Mouse (Mus musculus) neural tube, embryonic 14.5 days (tissue): ENCODE data around the gene Meis1. TPM values are rescaled to one million over a fixed set of nuclear protein-coding genes. Genes with fewer than 3 reads are reported as not detected.

Source experiments
- ATAC-seq: fragments of 200-750 bp; cut with Nextera tagmentation; 2 replicates; pipeline ENCODE4 v1.8.0; 2017; ENCODE audit warnings: low read depth, mild to moderate bottlenecking, moderate TSS enrichment, moderate library complexity
- H3K27ac ChIP-seq: fragments of 300-500 bp; sonication (generic); 2 replicates; pipeline ENCODE4 v1.5.1; 2014; ENCODE audit warnings: low read depth, mild to moderate bottlenecking, control low read depth, low read length, moderate library complexity, mixed read lengths
- H3K27me3 ChIP-seq: fragments of 300-500 bp; sonication (generic); 2 replicates; pipeline ENCODE4 v1.6.1; 2014; ENCODE audit warnings: low read length; ENCODE audit not compliant: control insufficient read depth, insufficient read depth
- H3K36me3 ChIP-seq: fragments of 300-500 bp; sonication (generic); 2 replicates; pipeline ENCODE4 v1.6.1; 2014; ENCODE audit warnings: low read length, mixed read lengths; ENCODE audit not compliant: control insufficient read depth, insufficient read depth
- H3K4me1 ChIP-seq: fragments of 300-500 bp; sonication (generic); 2 replicates; pipeline ENCODE4 v1.6.1; 2014; ENCODE audit warnings: low read length; ENCODE audit not compliant: control insufficient read depth, insufficient read depth
- H3K4me2 ChIP-seq: fragments of 300-500 bp; sonication (generic); 2 replicates; pipeline ENCODE4 v1.6.1; 2014; ENCODE audit warnings: mild to moderate bottlenecking, low read depth, low read length, control low read depth
- H3K4me3 ChIP-seq: fragments of 300-500 bp; sonication (generic); 2 replicates; pipeline ENCODE4 v1.5.1; 2014; ENCODE audit warnings: low read depth, low read length, control low read depth, mixed read lengths
- H3K9ac ChIP-seq: fragments of 300-500 bp; sonication (generic); replicated peaks from 2 replicates; pipeline ENCODE4 v1.6.1; 2014; ENCODE audit warnings: low read depth, mild to moderate bottlenecking, control low read depth, low read length, mixed read lengths
- H3K9me3 ChIP-seq: fragments of 300-500 bp; sonication (generic); 2 replicates; pipeline ENCODE4 v1.6.1; 2016; ENCODE audit warnings: low read length; ENCODE audit not compliant: control insufficient read depth
- whole genome bisulfite sequencing: fragments of 180-500 bp; shearing (Covaris S2); extraction: QIAGEN DNeasy Blood & Tissue Kit; methylation state at CpG from one replicate; pipeline ENCODE4 v1.1.7; 2014; 5-methylcytosine and 5-hydroxymethylcytosine counted together
- polyA plus RNA-seq: library from polyadenylated mRNA; unstranded; fragments of >200 nt; fragmentation: Nextera tagmentation; extraction: Ambion mirVana; gene quantifications from 2 replicates; pipeline ENCODE4 v1.2.1, GENCODE M21; 2014

The Meis1 gene
- polyA plus RNA-seq, 1 experiment from 2014 or later, result 170 TPM

GRCm38 (mm10) chr11:19022576-19022975 lies 3.8 kb upstream of the Meis1 start:
- peaks cover 11% of the 10 kb centered on the region for H3K4me1 ChIP-seq
- H3K4me2 ChIP-seq, result no peak overlapping the region; the same call in 1 of the 2 replicates
- 18% methylated on average over 2 of the region's 2 CpGs for WGBS
- H3K27me3 ChIP-seq, result no peaks in the 10 kb centered on the region
- no peak overlapping the region for H3K9ac ChIP-seq
- no peaks in the 10 kb centered on the region for H3K36me3 ChIP-seq
- no peak overlapping the region for H3K4me3 ChIP-seq
- no peak overlapping the region for H3K27ac ChIP-seq
- no peak for ATAC-seq
- no peaks in the 10 kb centered on the region for H3K9me3 ChIP-seq

DNA sequence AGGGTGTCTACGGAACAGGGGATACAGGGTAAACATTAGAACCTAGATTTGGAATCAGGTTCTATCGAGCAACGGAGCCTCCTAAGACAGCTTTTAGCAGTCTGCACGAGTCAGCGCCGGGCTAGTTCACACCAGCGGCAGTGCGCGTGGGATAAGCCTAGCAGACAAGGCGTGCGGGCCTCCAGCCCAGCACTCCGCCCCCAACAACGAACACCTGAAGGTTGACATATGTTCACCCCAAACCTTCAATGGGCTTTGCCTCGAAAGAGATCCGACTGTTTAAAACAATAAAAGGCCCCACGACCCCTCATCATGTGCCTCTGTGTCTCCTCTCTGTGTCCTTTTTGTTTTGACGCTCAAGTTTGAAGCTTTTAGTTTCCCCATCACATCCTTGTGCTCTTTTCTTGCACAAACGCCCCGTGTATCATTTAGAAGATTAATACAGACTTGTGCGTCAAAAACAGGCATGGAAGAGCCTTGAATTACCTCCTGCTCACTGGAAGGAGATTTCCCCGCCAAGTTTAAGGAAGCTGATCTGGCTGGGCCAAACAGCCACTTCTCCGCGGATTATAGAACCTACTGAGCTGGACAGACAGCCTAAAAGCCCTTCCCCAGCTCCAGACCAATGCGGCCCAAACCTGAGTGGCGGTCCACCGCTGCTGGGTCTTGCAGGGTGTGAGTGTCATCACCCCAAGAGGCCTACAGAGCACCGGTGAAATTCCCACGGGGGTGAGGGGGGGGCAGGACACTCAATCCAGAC lies 2.3 kb upstream of the Meis1 start:
- no peaks in the 10 kb centered on the region for H3K9me3 ChIP-seq
- no peaks in the 10 kb centered on the region for H3K27me3 ChIP-seq
- H3K27ac ChIP-seq, result peak overlapping the region; percentile 100
- 2% methylated on average over 28 of the region's 28 CpGs for WGBS
- H3K4me3 ChIP-seq, result peak overlapping the region; percentile 75
- H3K9ac ChIP-seq, result peak overlapping the region; percentile 60
- peaks cover 9% of the 10 kb centered on the region for H3K4me1 ChIP-seq
- no peaks in the 10 kb centered on the region for H3K36me3 ChIP-seq
- peak overlapping the region; percentile 96 for H3K4me2 ChIP-seq
- peak; percentile 22; the same call in 1 of the 2 replicates for ATAC-seq

- WGBS, result under 1% methylated on average over 25 of the region's 25 CpGs
- Histone ChIP-seq H3K27me3 (no peaks in the 10 kb centered on the region), H3K36me3 (0 out of 2 replicates have a peak, but pooled peaks cover 2% of the 10 kb centered on the region), H3K4me3 (peak overlapping the region; percentile 75), H3K4me2 (peak overlapping the region; percentile 96), H3K9ac (peak overlapping the region; percentile 99), H3K9me3 (no peaks in the 10 kb centered on the region), H3K4me1 (peaks cover 9% of the 10 kb centered on the region), H3K27ac (peak overlapping the region; percentile 100)
- ATAC-seq, result peak; percentile 89
These were observed 1.6 kb upstream of the Meis1 start for GRCm38 (mm10) chr11:19020371-19020824.

GRCm38 (mm10) chr11:19019204-19020171 lies 703 bp upstream of the Meis1 start:
- H3K9me3 ChIP-seq, result no peaks in the 10 kb centered on the region
- peak overlapping the region; percentile 100 for H3K27ac ChIP-seq
- H3K36me3 ChIP-seq, result 0 out of 2 replicates have a peak, but pooled peaks cover 2% of the 10 kb centered on the region
- peak; percentile 29 for ATAC-seq
- WGBS, result under 1% methylated on average over 67 of the region's 67 CpGs
- peak overlapping the region; percentile 96 for H3K4me2 ChIP-seq
- H3K27me3 ChIP-seq, result no peaks in the 10 kb centered on the region
- H3K4me3 ChIP-seq, result peak overlapping the region; percentile 75
- peaks cover 9% of the 10 kb centered on the region for H3K4me1 ChIP-seq
- H3K9ac ChIP-seq, result peak overlapping the region; percentile 99

DNA sequence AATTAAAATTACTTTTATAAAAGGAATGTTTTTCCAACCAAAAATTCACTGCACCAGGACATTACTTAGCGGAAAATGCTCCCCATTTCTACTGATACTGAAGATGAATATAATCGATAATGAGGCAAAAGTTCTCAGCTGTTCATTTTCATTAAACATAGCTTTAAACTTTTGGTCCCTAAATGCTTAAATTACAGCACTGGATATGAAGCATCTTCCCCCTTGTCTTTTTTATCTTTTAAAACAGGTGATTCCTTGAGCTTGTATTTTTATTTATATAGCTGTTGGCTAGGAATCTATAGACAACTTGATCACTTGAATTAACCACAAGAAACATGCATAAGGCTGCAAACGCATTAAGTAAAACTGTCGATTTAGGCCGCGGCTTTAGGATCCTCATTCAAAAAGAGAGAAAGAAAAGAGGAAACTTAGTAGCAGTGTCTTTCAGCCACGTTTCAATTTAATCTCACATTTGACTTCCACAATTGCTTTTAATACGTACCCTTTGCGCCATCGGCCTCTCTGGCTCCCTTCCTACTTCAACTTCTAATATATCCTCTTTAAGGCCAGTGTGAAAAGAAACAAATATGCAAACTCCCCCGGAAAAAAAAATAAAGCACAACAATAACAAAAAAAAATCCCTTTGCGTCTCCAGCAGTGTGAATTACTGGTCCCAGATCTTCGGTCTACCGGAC lies 919 bp downstream of the Meis1 start:
- H3K36me3 ChIP-seq, result peaks cover 9% of the 10 kb centered on the region; the same call in 1 of the 2 replicates
- H3K4me2 ChIP-seq, result peak overlapping the region; percentile 96
- H3K27ac ChIP-seq, result peak overlapping the region; percentile 100
- H3K27me3 ChIP-seq, result no peaks in the 10 kb centered on the region
- WGBS, result under 1% methylated on average over 14 of the region's 14 CpGs
- peak overlapping the region; percentile 99 for H3K9ac ChIP-seq
- no peak for ATAC-seq
- H3K9me3 ChIP-seq, result no peaks in the 10 kb centered on the region
- H3K4me1 ChIP-seq, result peaks cover 9% of the 10 kb centered on the region
- H3K4me3 ChIP-seq, result peak overlapping the region; percentile 75

DNA sequence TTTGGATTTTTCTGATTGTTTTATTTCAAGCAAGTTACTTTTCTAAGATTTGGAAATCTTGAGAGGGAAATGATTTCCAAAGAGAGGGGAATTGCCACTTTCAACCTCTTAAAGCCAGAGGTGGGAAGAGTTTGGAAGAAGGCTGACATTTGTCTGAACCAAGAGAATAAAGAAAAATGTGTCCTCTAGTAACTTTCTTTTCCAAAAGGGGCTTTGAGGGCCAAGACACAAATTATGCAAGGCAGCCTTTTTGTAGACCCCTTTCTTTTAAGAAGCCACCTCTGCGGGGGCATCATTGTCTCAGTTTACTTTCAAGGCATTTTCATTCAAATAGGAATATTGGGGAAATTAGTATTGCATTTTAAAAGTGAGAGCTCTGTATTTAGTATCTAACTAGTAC lies 1.5 kb downstream of the Meis1 start:
- Histone ChIP-seq H3K4me1 (peaks cover 15% of the 10 kb centered on the region), H3K9ac (peak overlapping the region; percentile 99), H3K27ac (peak overlapping the region; percentile 100), H3K4me3 (peak overlapping the region; percentile 75), H3K9me3 (no peaks in the 10 kb centered on the region), H3K27me3 (no peaks in the 10 kb centered on the region), H3K4me2 (peak overlapping the region; percentile 96), H3K36me3 (peaks cover 9% of the 10 kb centered on the region; the same call in 1 of the 2 replicates)
- ATAC-seq, result no peak
- WGBS, result 0% methylated on average over 1 of the region's 1 CpGs

DNA sequence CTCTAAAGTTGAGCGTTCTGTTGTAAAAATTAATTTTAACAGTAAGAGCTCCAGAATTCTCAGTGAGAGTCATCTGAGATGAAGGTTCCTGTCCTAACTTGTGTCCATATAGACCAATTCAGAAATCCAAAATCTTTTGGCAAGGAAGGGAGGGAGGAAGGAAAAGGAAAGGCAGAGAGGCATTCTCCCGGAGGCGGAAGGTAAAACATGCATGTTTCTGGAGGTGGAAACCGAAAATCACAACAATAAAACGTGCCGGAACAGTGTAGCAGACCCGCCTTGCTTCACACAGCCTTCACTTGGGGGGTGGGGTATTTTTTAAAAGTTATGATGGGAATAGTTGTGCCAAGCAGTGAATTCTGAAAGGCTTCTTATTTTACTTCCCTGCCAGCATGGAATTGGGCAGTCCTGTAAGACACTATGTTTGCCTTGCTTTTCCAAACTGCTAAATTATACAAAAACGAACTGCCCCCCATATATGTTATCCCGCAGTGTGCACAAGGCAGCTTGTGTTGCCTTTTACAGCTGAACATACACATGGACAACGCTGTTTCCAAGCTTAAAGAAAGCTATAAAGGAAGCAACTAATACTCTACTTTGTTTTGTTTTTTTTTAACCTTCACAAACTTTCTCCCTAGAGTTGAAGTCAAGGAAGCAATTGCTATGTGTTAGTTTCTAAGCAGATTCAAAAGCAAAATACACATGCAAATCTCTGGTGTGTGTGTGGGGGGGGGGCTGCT lies 2.1 kb downstream of the Meis1 start:
- Histone ChIP-seq H3K4me3 (peak overlapping the region; percentile 75), H3K4me1 (peaks cover 18% of the 10 kb centered on the region), H3K36me3 (peaks cover 9% of the 10 kb centered on the region; the same call in 1 of the 2 replicates), H3K9ac (peak overlapping the region; percentile 99), H3K9me3 (no peaks in the 10 kb centered on the region), H3K27me3 (no peaks in the 10 kb centered on the region), H3K27ac (peak overlapping the region; percentile 100), H3K4me2 (peak overlapping the region; percentile 96)
- no peak for ATAC-seq
- 2% methylated on average over 10 of the region's 10 CpGs for WGBS
